8 mouse cellular contexts compared by ENCODE assay signal in genomic region chr7:45739162-45739763, GRCm38 (mm10). TPM values are rescaled to one million over a fixed set of nuclear protein-coding genes. Genes with fewer than 3 reads are reported as not detected.
A peak's percentile ranks its signal among the peaks of the same experiment; 100 is the strongest.
DNase-seq lines count a peak whose midpoint lies in the region; ATAC-seq lines count a peak whose summit lies in the region.

No protein-coding gene starts in this region.

- peak; percentile 86 for DNase-seq in A20 (ENCODE audit: low read depth, low spot score)
- DNase-seq in embryo, embryonic 10 days (ENCODE audit: low spot score) = peak; percentile 84
- DNase-seq in heart, embryonic 10.5 days (ENCODE audit: low spot score) = peak; percentile 91
- DNase-seq in liver, embryonic 11.5 days (ENCODE audit: low spot score) = peak; percentile 69
- DNase-seq in neural tube, embryonic 11.5 days (ENCODE audit: low spot score) = peak; percentile 83
- DNase-seq in telencephalon, adult 2 months (ENCODE audit: low read depth, low spot score) = peak; percentile 75

- 6% methylated on average over 9 of the region's 9 CpGs for WGBS in heart, embryonic 10.5 days
- WGBS in kidney, embryonic 16.5 days = 9% methylated on average over 9 of the region's 9 CpGs
- 6% methylated on average over 9 of the region's 9 CpGs for WGBS in liver, embryonic 11.5 days
- 9% methylated on average over 9 of the region's 9 CpGs for WGBS in neural tube, embryonic 11.5 days

- no peak overlapping the region for H3K4me2 ChIP-seq in kidney, embryonic 16.5 days (replicated peaks; ENCODE audit: low read depth, low read length)
- H3K4me2 ChIP-seq in liver, embryonic 11.5 days = no peak overlapping the region
- H3K4me2 ChIP-seq in neural tube, embryonic 11.5 days (ENCODE audit: low read depth) = no peak overlapping the region

- H3K27ac ChIP-seq in heart, embryonic 10.5 days = no peak overlapping the region
- no peak overlapping the region for H3K27ac ChIP-seq in kidney, embryonic 16.5 days (ENCODE audit: low read length)
- H3K27ac ChIP-seq in liver, embryonic 11.5 days (ENCODE audit: low read depth, low read length) = no peak overlapping the region
- H3K27ac ChIP-seq in neural tube, embryonic 11.5 days (ENCODE audit: low read depth, low read length) = no peak overlapping the region

- no peak overlapping the region for H3K4me3 ChIP-seq in heart, embryonic 10.5 days
- H3K4me3 ChIP-seq in kidney, embryonic 16.5 days (ENCODE audit: low read length) = no peak overlapping the region
- H3K4me3 ChIP-seq in liver, embryonic 11.5 days (ENCODE audit: low read depth, low read length) = no peak overlapping the region
- H3K4me3 ChIP-seq in neural tube, embryonic 11.5 days (ENCODE audit: low read depth, low read length) = no peak overlapping the region

- H3K36me3 ChIP-seq in heart, embryonic 10.5 days = no peaks in the 10 kb centered on the region
- H3K36me3 ChIP-seq in kidney, embryonic 16.5 days (ENCODE audit: insufficient read depth, low read length) = no peaks in the 10 kb centered on the region
- no peaks in the 10 kb centered on the region for H3K36me3 ChIP-seq in liver, embryonic 11.5 days (ENCODE audit: control insufficient read depth, insufficient read depth, low read length)
- H3K36me3 ChIP-seq in neural tube, embryonic 11.5 days (ENCODE audit: control insufficient read depth, insufficient read depth, low read length) = no peaks in the 10 kb centered on the region

- H3K9ac ChIP-seq in kidney, embryonic 16.5 days (replicated peaks; ENCODE audit: low read length) = no peak overlapping the region
- H3K9ac ChIP-seq in liver, embryonic 11.5 days (ENCODE audit: low read depth, low read length) = no peak overlapping the region
- no peak overlapping the region for H3K9ac ChIP-seq in neural tube, embryonic 11.5 days (ENCODE audit: low read length)

- peaks cover 18% of the 10 kb centered on the region for H3K27me3 ChIP-seq in heart, embryonic 10.5 days (ENCODE audit: insufficient read depth, poor library complexity, severe bottlenecking)
- no peaks in the 10 kb centered on the region for H3K27me3 ChIP-seq in kidney, embryonic 16.5 days (ENCODE audit: insufficient read depth, low read length)
- H3K27me3 ChIP-seq in liver, embryonic 11.5 days (replicated peaks; ENCODE audit: control insufficient read depth, insufficient read depth, low read length) = no peaks in the 10 kb centered on the region
- 0 out of 2 replicates have a peak, but pooled peaks cover 2% of the 10 kb centered on the region for H3K27me3 ChIP-seq in neural tube, embryonic 11.5 days (ENCODE audit: control insufficient read depth, insufficient read depth, low read length)

- H3K9me3 ChIP-seq in heart, embryonic 10.5 days = no peaks in the 10 kb centered on the region
- no peaks in the 10 kb centered on the region for H3K9me3 ChIP-seq in kidney, embryonic 16.5 days (ENCODE audit: low read length)
- H3K9me3 ChIP-seq in liver, embryonic 11.5 days (ENCODE audit: control insufficient read depth, low read length) = no peaks in the 10 kb centered on the region
- no peaks in the 10 kb centered on the region for H3K9me3 ChIP-seq in neural tube, embryonic 11.5 days (ENCODE audit: control insufficient read depth, low read length)

- peak; percentile 62 for ATAC-seq in activated CD4-positive, CD25-positive, alpha-beta regulatory T cell, adult 4 months
- peak; percentile 86 for ATAC-seq in kidney, embryonic 16.5 days (ENCODE audit: low FRiP score, low TSS enrichment)
- ATAC-seq in liver, embryonic 11.5 days (replicated peaks; ENCODE audit: low FRiP score) = peak; percentile 76
- 0 out of 2 replicates have a peak, but pooled peaks have one; percentile 55 for ATAC-seq in neural tube, embryonic 11.5 days (ENCODE audit: insufficient read depth, low FRiP score, low TSS enrichment)

- H3K4me1 ChIP-seq in heart, embryonic 10.5 days = peaks cover 10% of the 10 kb centered on the region
- H3K4me1 ChIP-seq in kidney, embryonic 16.5 days (ENCODE audit: insufficient read depth, low read length) = 0 out of 2 replicates have a peak, but pooled peaks cover 8% of the 10 kb centered on the region
- H3K4me1 ChIP-seq in liver, embryonic 11.5 days (replicated peaks; ENCODE audit: control insufficient read depth, insufficient read depth, low read length) = no peaks in the 10 kb centered on the region
- H3K4me1 ChIP-seq in neural tube, embryonic 11.5 days (ENCODE audit: control insufficient read depth, insufficient read depth, low read length) = no peaks in the 10 kb centered on the region

RNA-seq across cellular contexts. Expression of gene Spaca4, which starts 13.7 kb away (rescaled TPM):
- polyA plus RNA-seq in activated CD4-positive, CD25-positive, alpha-beta regulatory T cell, adult 4 months (2017; shearing (Covaris generic)) = not detected
- polyA plus RNA-seq in heart, embryonic 10.5 days (2016; fragmentation: Nextera tagmentation; extraction: Ambion mirVana) = not detected in 2 replicates
- polyA plus RNA-seq in kidney, embryonic 16.5 days (2015; fragmentation: Nextera tagmentation; extraction: Ambion mirVana) = not detected in 2 replicates
- polyA plus RNA-seq in liver, embryonic 11.5 days (2014; fragmentation: Nextera tagmentation; extraction: Ambion mirVana) = not detected in 2 replicates
- polyA plus RNA-seq in neural tube, embryonic 11.5 days (2014; fragmentation: Nextera tagmentation; extraction: Ambion mirVana) = not detected in 2 replicates

RNA-seq across cellular contexts. Expression of gene Fam83e, which starts 18.3 kb away (rescaled TPM):
- not detected for polyA plus RNA-seq in activated CD4-positive, CD25-positive, alpha-beta regulatory T cell, adult 4 months (2017; shearing (Covaris generic))
- 0.76 and 1.2 TPM in 2 replicates for polyA plus RNA-seq in heart, embryonic 10.5 days (2016; fragmentation: Nextera tagmentation; extraction: Ambion mirVana)
- 1.1 and 1.2 TPM in 2 replicates for polyA plus RNA-seq in kidney, embryonic 16.5 days (2015; fragmentation: Nextera tagmentation; extraction: Ambion mirVana)
- 0.77 and 1.1 TPM in 2 replicates for polyA plus RNA-seq in liver, embryonic 11.5 days (2014; fragmentation: Nextera tagmentation; extraction: Ambion mirVana)
- polyA plus RNA-seq in neural tube, embryonic 11.5 days (2014; fragmentation: Nextera tagmentation; extraction: Ambion mirVana) = 0.28 and 0.42 TPM in 2 replicates

RNA-seq across cellular contexts. Expression of gene Sphk2, which starts 21.5 kb away (rescaled TPM):
- 10 to 100 TPM; 10.2 to 19.6 TPM for polyA plus RNA-seq in activated CD4-positive, CD25-positive, alpha-beta regulatory T cell, adult 4 months (2017; shearing (Covaris generic))
- 24.7 and 29.3 TPM in 2 replicates for polyA plus RNA-seq in heart, embryonic 10.5 days (2016; fragmentation: Nextera tagmentation; extraction: Ambion mirVana)
- 36.2 and 36.7 TPM in 2 replicates for polyA plus RNA-seq in kidney, embryonic 16.5 days (2015; fragmentation: Nextera tagmentation; extraction: Ambion mirVana)
- 24.2 and 25.6 TPM in 2 replicates for polyA plus RNA-seq in liver, embryonic 11.5 days (2014; fragmentation: Nextera tagmentation; extraction: Ambion mirVana)
- polyA plus RNA-seq in neural tube, embryonic 11.5 days (2014; fragmentation: Nextera tagmentation; extraction: Ambion mirVana) = 23.7 and 25.3 TPM in 2 replicates

RNA-seq across cellular contexts. Expression of gene Rpl18, which starts 24.0 kb away (rescaled TPM):
- polyA plus RNA-seq in activated CD4-positive, CD25-positive, alpha-beta regulatory T cell, adult 4 months (2017; shearing (Covaris generic)) = 1,000 to 10,000 TPM; 2,566 to 2,766 TPM
- polyA plus RNA-seq in heart, embryonic 10.5 days (2016; fragmentation: Nextera tagmentation; extraction: Ambion mirVana) = 860 and 1,046 TPM in 2 replicates
- polyA plus RNA-seq in kidney, embryonic 16.5 days (2015; fragmentation: Nextera tagmentation; extraction: Ambion mirVana) = 1,042 and 1,047 TPM in 2 replicates
- 1,405 and 1,469 TPM in 2 replicates for polyA plus RNA-seq in liver, embryonic 11.5 days (2014; fragmentation: Nextera tagmentation; extraction: Ambion mirVana)
- 929 and 960 TPM in 2 replicates for polyA plus RNA-seq in neural tube, embryonic 11.5 days (2014; fragmentation: Nextera tagmentation; extraction: Ambion mirVana)

RNA-seq across cellular contexts. Expression of gene Dbp, which starts 34.4 kb away (rescaled TPM):
- polyA plus RNA-seq in activated CD4-positive, CD25-positive, alpha-beta regulatory T cell, adult 4 months (2017; shearing (Covaris generic)) = 1 to 10 TPM; 5.2 to 8.5 TPM
- 2.7 and 3.2 TPM in 2 replicates for polyA plus RNA-seq in heart, embryonic 10.5 days (2016; fragmentation: Nextera tagmentation; extraction: Ambion mirVana)
- 4.1 and 4.3 TPM in 2 replicates for polyA plus RNA-seq in kidney, embryonic 16.5 days (2015; fragmentation: Nextera tagmentation; extraction: Ambion mirVana)
- 1.8 and 1.9 TPM in 2 replicates for polyA plus RNA-seq in liver, embryonic 11.5 days (2014; fragmentation: Nextera tagmentation; extraction: Ambion mirVana)
- polyA plus RNA-seq in neural tube, embryonic 11.5 days (2014; fragmentation: Nextera tagmentation; extraction: Ambion mirVana) = 3.3 and 3.7 TPM in 2 replicates
